ENCODE assay signal across 12 mouse cellular contexts in genomic region chr1:52971881-52972503, GRCm38 (mm10). TPM values are rescaled to one million over a fixed set of nuclear protein-coding genes. Genes with fewer than 3 reads are reported as not detected.
DNase-seq lines count a peak whose midpoint lies in the region; ATAC-seq lines count a peak whose summit lies in the region.
"Had no signal": no experiment of that assay in that cellular context is flagged by ENCODE, and none has a peak within 500 bp of the region (broad histone marks: within the 10 kb centered on the region; RNA-seq: fewer than 3 reads in every experiment).

No protein-coding gene starts in this region.

- WGBS in forebrain, embryonic 16.5 days = 68% methylated on average over 2 of the region's 2 CpGs
- WGBS in neural tube, embryonic 15.5 days = 65% methylated on average over 2 of the region's 2 CpGs

- no peak overlapping the region for H3K4me3 ChIP-seq in forebrain, embryonic 16.5 days (replicated peaks; ENCODE audit: low read length)
- no peak overlapping the region for H3K4me3 ChIP-seq in neural tube, embryonic 15.5 days (replicated peaks)
- H3K4me3 ChIP-seq: liver, embryonic 13.5 days had no signal

- H3K4me1 ChIP-seq in forebrain, embryonic 16.5 days (replicated peaks; ENCODE audit: control insufficient read depth, insufficient read depth, low read length) = peaks cover 4% of the 10 kb centered on the region
- H3K4me1 ChIP-seq in neural tube, embryonic 15.5 days = peaks cover 3% of the 10 kb centered on the region
- H3K4me1 ChIP-seq: liver, embryonic 13.5 days had no signal

- H3K9ac ChIP-seq in forebrain, embryonic 16.5 days (replicated peaks; ENCODE audit: low read depth, low read length) = no peak overlapping the region
- no peak overlapping the region for H3K9ac ChIP-seq in neural tube, embryonic 15.5 days (replicated peaks)
- H3K9ac ChIP-seq: liver, embryonic 13.5 days had no signal

- H3K9me3 ChIP-seq in forebrain, embryonic 16.5 days (ENCODE audit: control insufficient read depth, low read length) = no peaks in the 10 kb centered on the region
- no peaks in the 10 kb centered on the region for H3K9me3 ChIP-seq in neural tube, embryonic 15.5 days (replicated peaks)
- H3K9me3 ChIP-seq: liver, embryonic 13.5 days had no signal

- peak; percentile 41 for DNase-seq in layer of hippocampus, adult 11-12 months (ENCODE audit: low spot score)
- DNase-seq in layer of hippocampus, postnatal 25 days (ENCODE audit: extremely low spot score in 1 of 2, low spot score in 1 of 2) = no peak
- peak; percentile 28 to 55 for DNase-seq in layer of hippocampus, postnatal 10 days (ENCODE audit: low spot score in 2 of 2)
- no peak for DNase-seq in spleen, postnatal 36 days (ENCODE audit: low spot score in 2 of 2)
- DNase-seq in right cerebral cortex, postnatal 36 days (ENCODE audit: low spot score in 2 of 2) = no peak
- DNase-seq: cerebellum, adult 11-12 months; kidney, postnatal 36 days; liver, embryonic 13.5 days; right cerebral cortex, postnatal 4 days had no signal

- no peak overlapping the region for H3K27ac ChIP-seq in forebrain, embryonic 16.5 days (ENCODE audit: low read length)
- H3K27ac ChIP-seq in neural tube, embryonic 15.5 days (replicated peaks) = no peak overlapping the region; the same call in 1 of the 2 replicates
- H3K27ac ChIP-seq: liver, embryonic 13.5 days had no signal

- no peaks in the 10 kb centered on the region for H3K27me3 ChIP-seq in forebrain, embryonic 16.5 days (replicated peaks; ENCODE audit: control insufficient read depth, insufficient read depth, low read length)
- no peaks in the 10 kb centered on the region for H3K27me3 ChIP-seq in neural tube, embryonic 15.5 days (replicated peaks)
- H3K27me3 ChIP-seq: liver, embryonic 13.5 days had no signal

- no peaks in the 10 kb centered on the region for H3K36me3 ChIP-seq in forebrain, embryonic 16.5 days (ENCODE audit: control insufficient read depth, insufficient read depth)
- H3K36me3 ChIP-seq in neural tube, embryonic 15.5 days = no peaks in the 10 kb centered on the region
- H3K36me3 ChIP-seq: liver, embryonic 13.5 days had no signal

- H3K4me2 ChIP-seq in forebrain, embryonic 16.5 days (ENCODE audit: low read length) = no peak overlapping the region
- no peak overlapping the region for H3K4me2 ChIP-seq in neural tube, embryonic 15.5 days
- H3K4me2 ChIP-seq: liver, embryonic 13.5 days had no signal

- peak; percentile 96 for ATAC-seq in forebrain, embryonic 16.5 days
- peak; percentile 85 for ATAC-seq in neural tube, embryonic 15.5 days (ENCODE audit: low FRiP score)
- ATAC-seq: activated CD4-positive, CD25-positive, alpha-beta regulatory T cell, adult 4 months had no signal

RNA-seq across cellular contexts. Expression of gene 1700019D03Rik, which starts 48.0 kb away (rescaled TPM):
- 1 to 10 TPM; 8.7 to 9.3 TPM for total RNA-seq in layer of hippocampus, postnatal 25 days (2021)
- polyA plus RNA-seq in forebrain, embryonic 16.5 days (2015; fragmentation: Nextera tagmentation; extraction: Ambion mirVana) = 2.9 and 3.6 TPM in 2 replicates
- 1 to 10 TPM; 6.3 to 9.3 TPM for total RNA-seq in layer of hippocampus, postnatal 10 days (2021)
- 5.3 and 5.7 TPM in 2 replicates for polyA plus RNA-seq in neural tube, embryonic 15.5 days (2015; fragmentation: Nextera tagmentation; extraction: Ambion mirVana)

Comparison
In these comparisons a context has a peak if more than half of its experiments do, and no peak if none do; other contexts are left out.
1. DNase-seq: peak in layer of hippocampus, adult 11-12 months (single experiment) and layer of hippocampus, postnatal 10 days (2 of 2); none in layer of hippocampus, postnatal 25 days (0 of 2), spleen, postnatal 36 days (0 of 2) and right cerebral cortex, postnatal 36 days (0 of 2).